Mouse (Mus musculus): ENCODE data around the gene Ildr2. TPM values are rescaled to one million over a fixed set of nuclear protein-coding genes. Genes with fewer than 3 reads are reported as not detected.

Gene Ildr2
- polyA plus RNA-seq, 1 experiment from 2014 or later = 0.53 TPM

- peak overlapping the region; percentile 66 for H3K4me2 ChIP-seq
- H3K9me3 ChIP-seq (ENCODE audit: control insufficient read depth, low read length) = no peaks in the 10 kb centered on the region
- peak; percentile 36 for DNase-seq (ENCODE audit: low spot score)
- ATAC-seq (replicated peaks; ENCODE audit: low FRiP score) = 0 out of 2 replicates have a peak, but pooled peaks have one; percentile 31
- no peak overlapping the region for H3K9ac ChIP-seq (ENCODE audit: low read depth, low read length)
- peak overlapping the region; percentile 43 for H3K4me3 ChIP-seq (ENCODE audit: low read depth, low read length)
- H3K27ac ChIP-seq (ENCODE audit: low read depth, low read length) = no peak overlapping the region
- H3K36me3 ChIP-seq (ENCODE audit: control insufficient read depth, insufficient read depth, low read length) = no peaks in the 10 kb centered on the region
- no peaks in the 10 kb centered on the region for H3K4me1 ChIP-seq (replicated peaks; ENCODE audit: control insufficient read depth, insufficient read depth, low read length)
- H3K27me3 ChIP-seq (replicated peaks; ENCODE audit: control insufficient read depth, insufficient read depth, low read length) = peaks cover 38% of the 10 kb centered on the region
- 2% methylated on average over 94 of the region's 94 CpGs for WGBS
Measured at GRCm38 (mm10) chr1:166308851-166309715, 55.1 kb downstream of the Ildr2 start.

- Histone ChIP-seq H3K27ac (ENCODE audit: low read depth, low read length) (no peak overlapping the region), H3K4me3 (ENCODE audit: low read depth, low read length) (no peak overlapping the region), H3K9ac (ENCODE audit: low read depth, low read length) (no peak overlapping the region), H3K9me3 (ENCODE audit: control insufficient read depth, low read length) (no peaks in the 10 kb centered on the region), H3K36me3 (ENCODE audit: control insufficient read depth, insufficient read depth, low read length) (no peaks in the 10 kb centered on the region), H3K4me1 (replicated peaks; ENCODE audit: control insufficient read depth, insufficient read depth, low read length) (no peaks in the 10 kb centered on the region), H3K27me3 (replicated peaks; ENCODE audit: control insufficient read depth, insufficient read depth, low read length) (peaks cover 38% of the 10 kb centered on the region), H3K4me2 (no peak overlapping the region)
- 67% methylated on average over 5 of the region's 5 CpGs for WGBS
- ATAC-seq (replicated peaks; ENCODE audit: low FRiP score) (no peak), DNase-seq (ENCODE audit: low spot score) (no peak)
Measured at GRCm38 (mm10) chr1:166311151-166311550, 57.2 kb downstream of the Ildr2 start.

GRCm38 (mm10) chr1:166313637-166314036 is 59.7 kb downstream of the Ildr2 start:
- no peaks in the 10 kb centered on the region for H3K9me3 ChIP-seq (ENCODE audit: control insufficient read depth, low read length)
- no peak for ATAC-seq (replicated peaks; ENCODE audit: low FRiP score)
- WGBS = 55% methylated on average over 1 of the region's 1 CpGs
- H3K4me3 ChIP-seq (ENCODE audit: low read depth, low read length) = no peak overlapping the region
- H3K4me1 ChIP-seq (replicated peaks; ENCODE audit: control insufficient read depth, insufficient read depth, low read length) = no peaks in the 10 kb centered on the region
- H3K36me3 ChIP-seq (ENCODE audit: control insufficient read depth, insufficient read depth, low read length) = no peaks in the 10 kb centered on the region
- H3K27me3 ChIP-seq (replicated peaks; ENCODE audit: control insufficient read depth, insufficient read depth, low read length) = peaks cover 21% of the 10 kb centered on the region
- no peak for DNase-seq (ENCODE audit: low spot score)
- no peak overlapping the region for H3K4me2 ChIP-seq
- no peak overlapping the region for H3K9ac ChIP-seq (ENCODE audit: low read depth, low read length)
- H3K27ac ChIP-seq (ENCODE audit: low read depth, low read length) = no peak overlapping the region

GRCm38 (mm10) chr1:166315706-166316105 is 61.8 kb downstream of the Ildr2 start:
- H3K4me1 ChIP-seq (replicated peaks; ENCODE audit: control insufficient read depth, insufficient read depth, low read length) = no peaks in the 10 kb centered on the region
- 67% methylated on average over 4 of the region's 4 CpGs for WGBS
- no peak overlapping the region for H3K4me2 ChIP-seq
- no peaks in the 10 kb centered on the region; the same call in 1 of the 2 replicates for H3K27me3 ChIP-seq (replicated peaks; ENCODE audit: control insufficient read depth, insufficient read depth, low read length)
- H3K36me3 ChIP-seq (ENCODE audit: control insufficient read depth, insufficient read depth, low read length) = no peaks in the 10 kb centered on the region
- H3K9me3 ChIP-seq (ENCODE audit: control insufficient read depth, low read length) = no peaks in the 10 kb centered on the region
- DNase-seq (ENCODE audit: low spot score) (no peak), ATAC-seq (replicated peaks; ENCODE audit: low FRiP score) (no peak)
- H3K9ac ChIP-seq (ENCODE audit: low read depth, low read length) = no peak overlapping the region
- H3K27ac ChIP-seq (ENCODE audit: low read depth, low read length) = no peak overlapping the region
- H3K4me3 ChIP-seq (ENCODE audit: low read depth, low read length) = no peak overlapping the region

- H3K27ac ChIP-seq (ENCODE audit: low read depth, low read length) = no peak overlapping the region
- H3K4me2 ChIP-seq = no peak overlapping the region
- WGBS = 18% methylated on average over 4 of the region's 4 CpGs
- H3K27me3 ChIP-seq (replicated peaks; ENCODE audit: control insufficient read depth, insufficient read depth, low read length) = no peaks in the 10 kb centered on the region
- no peaks in the 10 kb centered on the region for H3K9me3 ChIP-seq (ENCODE audit: control insufficient read depth, low read length)
- H3K4me3 ChIP-seq (ENCODE audit: low read depth, low read length) = no peak overlapping the region
- H3K9ac ChIP-seq (ENCODE audit: low read depth, low read length) = no peak overlapping the region
- no peaks in the 10 kb centered on the region for H3K4me1 ChIP-seq (replicated peaks; ENCODE audit: control insufficient read depth, insufficient read depth, low read length)
- ATAC-seq (replicated peaks; ENCODE audit: low FRiP score) = no peak
- H3K36me3 ChIP-seq (ENCODE audit: control insufficient read depth, insufficient read depth, low read length) = no peaks in the 10 kb centered on the region
- DNase-seq (ENCODE audit: low spot score) = no peak
Measured at GRCm38 (mm10) chr1:166319132-166319698, 65.3 kb downstream of the Ildr2 start.

GRCm38 (mm10) chr1:166326421-166326820 is 72.5 kb downstream of the Ildr2 start:
- no peak overlapping the region for H3K9ac ChIP-seq (ENCODE audit: low read depth, low read length)
- ATAC-seq (replicated peaks; ENCODE audit: low FRiP score) (no peak), DNase-seq (ENCODE audit: low spot score) (no peak)
- WGBS = 78% methylated on average over 3 of the region's 3 CpGs
- H3K27me3 ChIP-seq (replicated peaks; ENCODE audit: control insufficient read depth, insufficient read depth, low read length) = no peaks in the 10 kb centered on the region
- H3K36me3 ChIP-seq (ENCODE audit: control insufficient read depth, insufficient read depth, low read length) = no peaks in the 10 kb centered on the region
- H3K4me1 ChIP-seq (replicated peaks; ENCODE audit: control insufficient read depth, insufficient read depth, low read length) = no peaks in the 10 kb centered on the region
- no peaks in the 10 kb centered on the region for H3K9me3 ChIP-seq (ENCODE audit: control insufficient read depth, low read length)
- no peak overlapping the region for H3K4me3 ChIP-seq (ENCODE audit: low read depth, low read length)
- no peak overlapping the region for H3K27ac ChIP-seq (ENCODE audit: low read depth, low read length)
- no peak overlapping the region for H3K4me2 ChIP-seq

GRCm38 (mm10) chr1:166330752-166331151 is 76.8 kb downstream of the Ildr2 start:
- ATAC-seq (replicated peaks; ENCODE audit: low FRiP score) (no peak), DNase-seq (ENCODE audit: low spot score) (no peak)
- no peaks in the 10 kb centered on the region for H3K9me3 ChIP-seq (ENCODE audit: control insufficient read depth, low read length)
- H3K4me3 ChIP-seq (ENCODE audit: low read depth, low read length) = no peak overlapping the region
- no peak overlapping the region for H3K9ac ChIP-seq (ENCODE audit: low read depth, low read length)
- 72% methylated on average over 3 of the region's 3 CpGs for WGBS
- H3K4me2 ChIP-seq = no peak overlapping the region
- no peaks in the 10 kb centered on the region for H3K4me1 ChIP-seq (replicated peaks; ENCODE audit: control insufficient read depth, insufficient read depth, low read length)
- no peaks in the 10 kb centered on the region for H3K36me3 ChIP-seq (ENCODE audit: control insufficient read depth, insufficient read depth, low read length)
- H3K27me3 ChIP-seq (replicated peaks; ENCODE audit: control insufficient read depth, insufficient read depth, low read length) = no peaks in the 10 kb centered on the region
- no peak overlapping the region for H3K27ac ChIP-seq (ENCODE audit: low read depth, low read length)

- no peaks in the 10 kb centered on the region for H3K27me3 ChIP-seq (replicated peaks; ENCODE audit: control insufficient read depth, insufficient read depth, low read length)
- H3K36me3 ChIP-seq (ENCODE audit: control insufficient read depth, insufficient read depth, low read length) = no peaks in the 10 kb centered on the region
- no peak overlapping the region for H3K4me3 ChIP-seq (ENCODE audit: low read depth, low read length)
- no peak for DNase-seq (ENCODE audit: low spot score)
- no peak overlapping the region for H3K9ac ChIP-seq (ENCODE audit: low read depth, low read length)
- no peak overlapping the region for H3K27ac ChIP-seq (ENCODE audit: low read depth, low read length)
- no peak for ATAC-seq (replicated peaks; ENCODE audit: low FRiP score)
- H3K4me1 ChIP-seq (replicated peaks; ENCODE audit: control insufficient read depth, insufficient read depth, low read length) = no peaks in the 10 kb centered on the region
- H3K4me2 ChIP-seq = no peak overlapping the region
- WGBS = 79% methylated on average over 6 of the region's 6 CpGs
- H3K9me3 ChIP-seq (ENCODE audit: control insufficient read depth, low read length) = no peaks in the 10 kb centered on the region
Measured at GRCm38 (mm10) chr1:166339110-166339509, 85.2 kb downstream of the Ildr2 start.

- Histone ChIP-seq H3K9me3 (ENCODE audit: control insufficient read depth, low read length) (no peaks in the 10 kb centered on the region), H3K4me2 (no peak overlapping the region), H3K27ac (ENCODE audit: low read depth, low read length) (no peak overlapping the region), H3K9ac (ENCODE audit: low read depth, low read length) (no peak overlapping the region), H3K27me3 (replicated peaks; ENCODE audit: control insufficient read depth, insufficient read depth, low read length) (no peaks in the 10 kb centered on the region; the same call in 1 of the 2 replicates), H3K4me1 (replicated peaks; ENCODE audit: control insufficient read depth, insufficient read depth, low read length) (no peaks in the 10 kb centered on the region), H3K36me3 (ENCODE audit: control insufficient read depth, insufficient read depth, low read length) (no peaks in the 10 kb centered on the region), H3K4me3 (ENCODE audit: low read depth, low read length) (no peak overlapping the region)
- no peak for ATAC-seq (replicated peaks; ENCODE audit: low FRiP score)
- WGBS = 71% methylated on average over 2 of the region's 2 CpGs
- DNase-seq (ENCODE audit: low spot score) = no peak
Measured at GRCm38 (mm10) chr1:166342060-166342459, 88.1 kb downstream of the Ildr2 start.

Data from liver, embryonic 11.5 days (tissue).